Mouse (Mus musculus) lung, postnatal 0 days (tissue): ENCODE measurements at regions not wholly inside any gene's neighbourhood (a gene's known extent, or its start where the extent isn't known, plus 50 kb on each side); places are given as distances from the start of the nearest gene placed in this dataset.

Source experiments
- ATAC-seq: fragments of 200-750 bp; cut with Nextera tagmentation; 2 replicates; pipeline ENCODE4 v1.8.0; 2017; ENCODE audit warnings: moderate library complexity
- DNase-seq: peaks from one replicate; pipeline ENCODE4 v3.0.0-alpha.2; 2016; ENCODE audit warnings: low spot score
- H3K27ac ChIP-seq: fragments of 300-500 bp; sonication (generic); 2 replicates; pipeline ENCODE4 v1.5.1; 2014; ENCODE audit warnings: antibody characterized with exemption, mild to moderate bottlenecking, low read length, mixed read lengths
- H3K27me3 ChIP-seq: fragments of 300-500 bp; sonication (generic); replicated peaks from 2 replicates; pipeline ENCODE4 v1.6.1; 2014; ENCODE audit warnings: low read length, mixed read lengths; ENCODE audit not compliant: insufficient read depth
- H3K36me3 ChIP-seq: fragments of 300-500 bp; sonication (generic); 2 replicates; pipeline ENCODE4 v1.6.1; 2014; ENCODE audit warnings: low read length, mixed read lengths; ENCODE audit not compliant: insufficient read depth
- H3K4me1 ChIP-seq: fragments of 300-500 bp; sonication (generic); 2 replicates; pipeline ENCODE4 v1.6.1; 2014; ENCODE audit warnings: antibody characterized with exemption, low read depth, low read length, mixed read lengths; ENCODE audit not compliant: insufficient read depth
- H3K4me2 ChIP-seq: fragments of 300-500 bp; sonication (generic); replicated peaks from 2 replicates; pipeline ENCODE4 v1.6.1; 2014; ENCODE audit warnings: low read depth, mild to moderate bottlenecking, low read length, moderate library complexity, mixed read lengths
- H3K4me3 ChIP-seq: fragments of 300-500 bp; sonication (generic); 2 replicates; pipeline ENCODE4 v1.5.1; 2014; ENCODE audit warnings: low read depth, low read length
- H3K9ac ChIP-seq: fragments of 300-500 bp; sonication (generic); replicated peaks from 2 replicates; pipeline ENCODE4 v1.6.1; 2014; ENCODE audit warnings: low read depth, mild to moderate bottlenecking
- H3K9me3 ChIP-seq: fragments of 300-500 bp; sonication (generic); 2 replicates; pipeline ENCODE4 v1.6.1; 2016; ENCODE audit warnings: low read length, mixed read lengths
- CTCF ChIP-seq: IDR thresholded peaks from 2 replicates; pipeline ENCODE4 v1.5.1; 2016; ENCODE audit warnings: antibody characterized with exemption, mild to moderate bottlenecking
- EP300 ChIP-seq: IDR thresholded peaks from 2 replicates; pipeline ENCODE4 v1.6.1; 2016; ENCODE audit warnings: antibody characterized with exemption, mild to moderate bottlenecking, control low read depth
- WGBS: fragments of 180-500 bp; shearing (Covaris S2); extraction: QIAGEN DNeasy Blood & Tissue Kit; methylation state at CpG from one replicate; pipeline ENCODE4 v1.1.7; 2014; 5-methylcytosine and 5-hydroxymethylcytosine counted together

GRCm38 (mm10) chr3:11094804-11095203 is 759.3 kb upstream of the Gm38303 start:
- Histone ChIP-seq H3K27ac (no peak overlapping the region), H3K36me3 (no peaks in the 10 kb centered on the region), H3K9ac (no peak overlapping the region), H3K27me3 (no peaks in the 10 kb centered on the region), H3K4me2 (no peak overlapping the region), H3K4me1 (no peaks in the 10 kb centered on the region), H3K4me3 (no peak overlapping the region), H3K9me3 (no peaks in the 10 kb centered on the region)
- DNase-seq: no peak
- TF ChIP-seq CTCF: no peak
- no peak for TF ChIP-seq EP300
- WGBS: 49% methylated on average over 2 of the region's 2 CpGs
- no peak for ATAC-seq

- no peaks in the 10 kb centered on the region for H3K27me3 ChIP-seq
- no peaks in the 10 kb centered on the region for H3K36me3 ChIP-seq
- no peaks in the 10 kb centered on the region for H3K9me3 ChIP-seq
- 55% methylated on average over 3 of the region's 3 CpGs for WGBS
- H3K4me2 ChIP-seq: no peak overlapping the region
- no peak overlapping the region for H3K9ac ChIP-seq
- H3K4me1 ChIP-seq: no peaks in the 10 kb centered on the region
- no peak for TF ChIP-seq CTCF
- TF ChIP-seq EP300: no peak
- H3K27ac ChIP-seq: no peak overlapping the region
- no peak overlapping the region for H3K4me3 ChIP-seq
- no peak for DNase-seq
- no peak for ATAC-seq
Measured at GRCm38 (mm10) chr3:11094138-11094537, 758.7 kb upstream of the Gm38303 start.

- Histone ChIP-seq H3K27ac (no peak overlapping the region), H3K27me3 (no peaks in the 10 kb centered on the region), H3K9me3 (no peaks in the 10 kb centered on the region), H3K4me1 (no peaks in the 10 kb centered on the region), H3K4me2 (no peak overlapping the region), H3K4me3 (no peak overlapping the region), H3K9ac (no peak overlapping the region), H3K36me3 (no peaks in the 10 kb centered on the region)
- ATAC-seq (no peak), DNase-seq (no peak)
- TF ChIP-seq CTCF (no peak), EP300 (no peak)
- 18% methylated on average over 2 of the region's 2 CpGs for WGBS
Measured at GRCm38 (mm10) chr3:11083291-11083690, 747.8 kb upstream of the Gm38303 start.

- H3K36me3 ChIP-seq: no peaks in the 10 kb centered on the region
- no peak overlapping the region for H3K9ac ChIP-seq
- H3K27me3 ChIP-seq: no peaks in the 10 kb centered on the region
- no peak for DNase-seq
- H3K27ac ChIP-seq: no peak overlapping the region
- no peak overlapping the region for H3K4me3 ChIP-seq
- H3K9me3 ChIP-seq: no peaks in the 10 kb centered on the region
- no peak overlapping the region for H3K4me2 ChIP-seq
- no peak for ATAC-seq
- H3K4me1 ChIP-seq: no peaks in the 10 kb centered on the region
- WGBS: 83% methylated on average over 4 of the region's 4 CpGs
- TF ChIP-seq CTCF (no peak), EP300 (no peak)
Measured at GRCm38 (mm10) chr3:11074012-11074411, 738.5 kb upstream of the Gm38303 start.

- 78% methylated on average over 7 of the region's 7 CpGs for WGBS
- no peak for TF ChIP-seq EP300
- no peak for TF ChIP-seq CTCF
- H3K27me3 ChIP-seq: no peaks in the 10 kb centered on the region
- H3K9me3 ChIP-seq: no peaks in the 10 kb centered on the region
- H3K4me2 ChIP-seq: no peak overlapping the region
- no peak for ATAC-seq
- no peak overlapping the region for H3K4me3 ChIP-seq
- H3K9ac ChIP-seq: no peak overlapping the region
- DNase-seq: no peak
- H3K27ac ChIP-seq: no peak overlapping the region
- H3K36me3 ChIP-seq: no peaks in the 10 kb centered on the region
- H3K4me1 ChIP-seq: no peaks in the 10 kb centered on the region
Measured at GRCm38 (mm10) chr3:11034995-11035769, 699.7 kb upstream of the Gm38303 start.

GRCm38 (mm10) chr3:11029991-11030390 is 694.5 kb upstream of the Gm38303 start:
- Histone ChIP-seq H3K4me3 (no peak overlapping the region), H3K4me2 (no peak overlapping the region), H3K4me1 (no peaks in the 10 kb centered on the region), H3K27ac (no peak overlapping the region), H3K9ac (no peak overlapping the region), H3K27me3 (no peaks in the 10 kb centered on the region), H3K36me3 (no peaks in the 10 kb centered on the region), H3K9me3 (no peaks in the 10 kb centered on the region)
- WGBS: 75% methylated on average over 4 of the region's 4 CpGs
- ATAC-seq: no peak
- no peak for TF ChIP-seq EP300
- no peak for TF ChIP-seq CTCF
- no peak for DNase-seq

- Histone ChIP-seq H3K27me3 (no peaks in the 10 kb centered on the region), H3K36me3 (no peaks in the 10 kb centered on the region), H3K4me1 (no peaks in the 10 kb centered on the region), H3K27ac (no peak overlapping the region), H3K4me2 (no peak overlapping the region), H3K4me3 (no peak overlapping the region), H3K9me3 (no peaks in the 10 kb centered on the region), H3K9ac (no peak overlapping the region)
- DNase-seq (no peak), ATAC-seq (no peak)
- WGBS: 78% methylated on average over 3 of the region's 3 CpGs
- no peak for TF ChIP-seq CTCF
- no peak for TF ChIP-seq EP300
Measured at GRCm38 (mm10) chr3:11024422-11024821, 688.9 kb upstream of the Gm38303 start.
